Mouse (Mus musculus): ENCODE measurements around the gene Gm20905.
"Not testable (repeated sequence)": the region's sequence is repeated elsewhere in the genome, so short reads cannot be mapped to it uniquely, and the experiment has no call there.

Gm20905 gene

GRCm38 (mm10) chrY:37259503-37259902 is at the start of gene Gm20905:
Gene Gm20905 (minus strand): TSS chrY:37259603.
- not testable (repeated sequence) for DNase-seq

Data from right cerebral cortex, postnatal 14 days (tissue).